Mouse (Mus musculus) lung, postnatal 4 days (tissue): ENCODE results near the gene Eppin.
"Not testable (repeated sequence)": the region's sequence is repeated elsewhere in the genome, so short reads cannot be mapped to it uniquely, and the experiment has no call there.

Experiments
- DNase-seq, 2 experiments: peaks; one replicate each; pipeline ENCODE4 v3.0.0; 2021

Gene Eppin

GRCm38 (mm10) chr2:164593494-164593893, at the start of gene Eppin:
Eppin (minus strand) TSS chr2:164593594.
- DNase-seq, result no peak

GRCm38 (mm10) chr2:164641881-164642673, 48.7 kb upstream of the Eppin start:
- DNase-seq, result no peak

- peak in 1 of 2 experiments; percentile 18 for DNase-seq
Measured at GRCm38 (mm10) chr2:164641129-164641528, 47.7 kb upstream of the Eppin start.

- no peak for DNase-seq
Measured at GRCm38 (mm10) chr2:164638696-164639095, 45.3 kb upstream of the Eppin start, which contains the start of gene Wfdc16. Wfdc16 (minus strand) TSS chr2:164638796.

- DNase-seq, result no peak
Measured at GRCm38 (mm10) chr2:164635266-164635665, 41.9 kb upstream of the Eppin start.

- no peak for DNase-seq
Measured at GRCm38 (mm10) chr2:164621775-164622174, 28.4 kb upstream of the Eppin start.

- DNase-seq, result no peak
Measured at GRCm38 (mm10) chr2:164619050-164619449, 25.7 kb upstream of the Eppin start.

GRCm38 (mm10) chr2:164615386-164615785, 22.0 kb upstream of the Eppin start:
- DNase-seq, result no peak

GRCm38 (mm10) chr2:164613471-164613870, 20.1 kb upstream of the Eppin start, which contains the start of the genes Wfdc6b and Wfdc8:
Wfdc6b (plus strand) TSS chr2:164613522.
Wfdc8 (minus strand) TSS chr2:164613626.
- peak; percentile 52 to 68 for DNase-seq

GRCm38 (mm10) chr2:164608781-164609180, 15.4 kb upstream of the Eppin start:
- no peak for DNase-seq

- DNase-seq, result no peak
Measured at GRCm38 (mm10) chr2:164604411-164604810, 11.0 kb upstream of the Eppin start.

- DNase-seq, result no peak
Measured at GRCm38 (mm10) chr2:164603482-164603881, 10.1 kb upstream of the Eppin start.

- no peak for DNase-seq
Measured at GRCm38 (mm10) chr2:164600179-164600578, 6.8 kb upstream of the Eppin start.

- peak in 1 of 2 experiments; percentile 20 for DNase-seq
Measured at GRCm38 (mm10) chr2:164592014-164592413, 1.4 kb downstream of the Eppin start.

- peak; percentile 14 to 46 for DNase-seq
Measured at GRCm38 (mm10) chr2:164585025-164585725, 8.2 kb downstream of the Eppin start, which contains the start of gene Wfdc6a. Wfdc6a (minus strand) TSS chr2:164585447.

- DNase-seq, result not testable (repeated sequence)
Measured at GRCm38 (mm10) chr2:164573359-164573758, 20.0 kb downstream of the Eppin start, which contains the start of gene Spint3. Spint3 (minus strand) TSS chr2:164573459.

GRCm38 (mm10) chr2:164567460-164567859, 25.9 kb downstream of the Eppin start:
- DNase-seq, result no peak

GRCm38 (mm10) chr2:164566997-164567396, 26.4 kb downstream of the Eppin start:
- DNase-seq, result no peak

GRCm38 (mm10) chr2:164564346-164564745, 29.0 kb downstream of the Eppin start:
- DNase-seq, result no peak

GRCm38 (mm10) chr2:164563339-164564038, 29.9 kb downstream of the Eppin start:
- peak; percentile 44 to 66 for DNase-seq

GRCm38 (mm10) chr2:164562391-164563188, 30.8 kb downstream of the Eppin start, which contains the start of gene Wfdc2:
Wfdc2 (plus strand) TSS chr2:164562413.
- DNase-seq, result peak; percentile 79 to 90

- no peak for DNase-seq
Measured at GRCm38 (mm10) chr2:164560106-164560505, 33.3 kb downstream of the Eppin start.
